Mouse (Mus musculus) neural tube, embryonic 14.5 days (tissue): ENCODE results near the gene Armh3. TPM values are rescaled to one million over a fixed set of nuclear protein-coding genes. Genes with fewer than 3 reads are reported as not detected.

ENCODE experiments used
- ATAC-seq: fragments of 200-750 bp; cut with Nextera tagmentation; 2 replicates; pipeline ENCODE4 v1.8.0; 2017; ENCODE audit warnings: low read depth, mild to moderate bottlenecking, moderate TSS enrichment, moderate library complexity
- H3K27ac ChIP-seq: fragments of 300-500 bp; sonication (generic); 2 replicates; pipeline ENCODE4 v1.5.1; 2014; ENCODE audit warnings: low read depth, mild to moderate bottlenecking, control low read depth, low read length, moderate library complexity, mixed read lengths
- H3K27me3 ChIP-seq: fragments of 300-500 bp; sonication (generic); 2 replicates; pipeline ENCODE4 v1.6.1; 2014; ENCODE audit warnings: low read length; ENCODE audit not compliant: control insufficient read depth, insufficient read depth
- H3K36me3 ChIP-seq: fragments of 300-500 bp; sonication (generic); 2 replicates; pipeline ENCODE4 v1.6.1; 2014; ENCODE audit warnings: low read length, mixed read lengths; ENCODE audit not compliant: control insufficient read depth, insufficient read depth
- H3K4me1 ChIP-seq: fragments of 300-500 bp; sonication (generic); 2 replicates; pipeline ENCODE4 v1.6.1; 2014; ENCODE audit warnings: low read length; ENCODE audit not compliant: control insufficient read depth, insufficient read depth
- H3K4me2 ChIP-seq: fragments of 300-500 bp; sonication (generic); 2 replicates; pipeline ENCODE4 v1.6.1; 2014; ENCODE audit warnings: mild to moderate bottlenecking, low read depth, low read length, control low read depth
- H3K4me3 ChIP-seq: fragments of 300-500 bp; sonication (generic); 2 replicates; pipeline ENCODE4 v1.5.1; 2014; ENCODE audit warnings: low read depth, low read length, control low read depth, mixed read lengths
- H3K9ac ChIP-seq: fragments of 300-500 bp; sonication (generic); replicated peaks from 2 replicates; pipeline ENCODE4 v1.6.1; 2014; ENCODE audit warnings: low read depth, mild to moderate bottlenecking, control low read depth, low read length, mixed read lengths
- H3K9me3 ChIP-seq: fragments of 300-500 bp; sonication (generic); 2 replicates; pipeline ENCODE4 v1.6.1; 2016; ENCODE audit warnings: low read length; ENCODE audit not compliant: control insufficient read depth
- WGBS: fragments of 180-500 bp; shearing (Covaris S2); extraction: QIAGEN DNeasy Blood & Tissue Kit; methylation state at CpG from one replicate; pipeline ENCODE4 v1.1.7; 2014; 5-methylcytosine and 5-hydroxymethylcytosine counted together
- polyA plus RNA-seq: library from polyadenylated mRNA; unstranded; fragments of >200 nt; fragmentation: Nextera tagmentation; extraction: Ambion mirVana; gene quantifications from 2 replicates; pipeline ENCODE4 v1.2.1, GENCODE M21; 2014

The Armh3 gene
- 21.7 and 22.5 TPM in 2 replicates for polyA plus RNA-seq

- Histone ChIP-seq H3K36me3 (no peaks in the 10 kb centered on the region), H3K4me1 (peaks cover 3% of the 10 kb centered on the region; the same call in 1 of the 2 replicates), H3K27me3 (0 out of 2 replicates have a peak, but pooled peaks cover 3% of the 10 kb centered on the region), H3K27ac (peak within 1 kb of the TSS; percentile 95), H3K9me3 (no peaks in the 10 kb centered on the region), H3K4me2 (peak within 1 kb of the TSS; percentile 64), H3K4me3 (peak within 1 kb of the TSS; percentile 86), H3K9ac (peak within 1 kb of the TSS; percentile 90)
- WGBS, result under 1% methylated on average over 64 of the region's 76 CpGs
- peak; percentile 94 for ATAC-seq
Observed at GRCm38 (mm10) chr19:45997785-45998693, at the start of gene Armh3. Armh3 (minus strand) TSS chr19:45998488.

- H3K9me3 ChIP-seq, result no peaks in the 10 kb centered on the region
- ATAC-seq, result no peak
- H3K4me2 ChIP-seq, result no peak overlapping the region
- H3K27ac ChIP-seq, result no peak overlapping the region
- no peak overlapping the region for H3K4me3 ChIP-seq
- no peaks in the 10 kb centered on the region for H3K36me3 ChIP-seq
- WGBS, result 79% methylated on average over 2 of the region's 2 CpGs
- no peaks in the 10 kb centered on the region for H3K27me3 ChIP-seq
- H3K9ac ChIP-seq, result no peak overlapping the region
- peaks cover 22% of the 10 kb centered on the region for H3K4me1 ChIP-seq
Observed at GRCm38 (mm10) chr19:46047426-46047825, 49.1 kb upstream of the Armh3 start.

- Histone ChIP-seq H3K9me3 (no peaks in the 10 kb centered on the region), H3K4me2 (peak overlapping the region; percentile 98; the same call in 1 of the 2 replicates), H3K4me3 (no peak overlapping the region), H3K9ac (no peak overlapping the region), H3K27me3 (no peaks in the 10 kb centered on the region), H3K36me3 (no peaks in the 10 kb centered on the region), H3K4me1 (peaks cover 27% of the 10 kb centered on the region), H3K27ac (peak overlapping the region; percentile 97; the same call in 1 of the 2 replicates)
- no peak for ATAC-seq
- WGBS, result 8% methylated on average over 10 of the region's 10 CpGs
Observed at GRCm38 (mm10) chr19:46046621-46047025, 48.3 kb upstream of the Armh3 start.

- Histone ChIP-seq H3K27me3 (no peaks in the 10 kb centered on the region), H3K4me1 (peaks cover 35% of the 10 kb centered on the region), H3K9ac (peak overlapping the region; percentile 96), H3K4me3 (peak overlapping the region; percentile 95), H3K36me3 (no peaks in the 10 kb centered on the region), H3K9me3 (no peaks in the 10 kb centered on the region), H3K4me2 (peak overlapping the region; percentile 98), H3K27ac (peak overlapping the region; percentile 97)
- peak; percentile 10; the same call in 1 of the 2 replicates for ATAC-seq
- WGBS, result 0% methylated on average over 7 of the region's 7 CpGs
Observed at GRCm38 (mm10) chr19:46045696-46046311, 47.5 kb upstream of the Armh3 start.

- Histone ChIP-seq H3K27ac (peak within 1 kb of the TSS; percentile 97), H3K9ac (peak within 1 kb of the TSS; percentile 96), H3K27me3 (no peaks in the 10 kb centered on the region), H3K4me1 (peaks cover 42% of the 10 kb centered on the region), H3K36me3 (no peaks in the 10 kb centered on the region), H3K4me2 (peak within 1 kb of the TSS; percentile 98), H3K4me3 (peak within 1 kb of the TSS; percentile 95), H3K9me3 (no peaks in the 10 kb centered on the region)
- under 1% methylated on average over 69 of the region's 84 CpGs for WGBS
- ATAC-seq, result peak; percentile 73
Observed at GRCm38 (mm10) chr19:46044993-46045695, 46.9 kb upstream of the Armh3 start, which contains the start of gene Ldb1. Ldb1 (minus strand) TSS chr19:46045214.

GRCm38 (mm10) chr19:46044271-46044992 is 46.1 kb upstream of the Armh3 start, which contains the start of gene Pprc1:
Pprc1 (plus strand) TSS chr19:46044886.
- peak; percentile 1; the same call in 1 of the 2 replicates for ATAC-seq
- H3K9me3 ChIP-seq, result no peaks in the 10 kb centered on the region
- no peaks in the 10 kb centered on the region for H3K36me3 ChIP-seq
- H3K27ac ChIP-seq, result peak within 1 kb of the TSS; percentile 97
- H3K4me3 ChIP-seq, result peak within 1 kb of the TSS; percentile 95
- peaks cover 45% of the 10 kb centered on the region for H3K4me1 ChIP-seq
- H3K9ac ChIP-seq, result peak within 1 kb of the TSS; percentile 96
- WGBS, result under 1% methylated on average over 31 of the region's 34 CpGs
- no peaks in the 10 kb centered on the region for H3K27me3 ChIP-seq
- H3K4me2 ChIP-seq, result peak within 1 kb of the TSS; percentile 98

GRCm38 (mm10) chr19:46043380-46043779 is 45.1 kb upstream of the Armh3 start:
- Histone ChIP-seq H3K4me1 (peaks cover 48% of the 10 kb centered on the region), H3K4me2 (peak overlapping the region; percentile 98), H3K9ac (peak overlapping the region; percentile 96; the same call in 1 of the 2 replicates), H3K27ac (peak overlapping the region; percentile 97; the same call in 1 of the 2 replicates), H3K9me3 (no peaks in the 10 kb centered on the region), H3K36me3 (no peaks in the 10 kb centered on the region), H3K27me3 (no peaks in the 10 kb centered on the region), H3K4me3 (peak overlapping the region; percentile 95)
- WGBS, result 58% methylated on average over 7 of the region's 7 CpGs
- no peak for ATAC-seq

- Histone ChIP-seq H3K4me3 (peak overlapping the region; percentile 95), H3K9me3 (no peaks in the 10 kb centered on the region), H3K4me1 (peaks cover 56% of the 10 kb centered on the region), H3K27me3 (no peaks in the 10 kb centered on the region), H3K9ac (peak overlapping the region; percentile 61), H3K27ac (peak overlapping the region; percentile 97), H3K36me3 (no peaks in the 10 kb centered on the region), H3K4me2 (peak overlapping the region; percentile 98)
- peak; percentile 22 for ATAC-seq
- WGBS, result 4% methylated on average over 5 of the region's 6 CpGs
Observed at GRCm38 (mm10) chr19:46042476-46043011, 44.3 kb upstream of the Armh3 start.
